Mouse (Mus musculus) neural tube, embryonic 11.5 days (tissue): ENCODE data around the gene Brms1. TPM values are rescaled to one million over a fixed set of nuclear protein-coding genes. Genes with fewer than 3 reads are reported as not detected.

Experiments used
- ATAC-seq: fragments of 200-750 bp; cut with Nextera tagmentation; 2 replicates; pipeline ENCODE4 v1.8.0; 2017; ENCODE audit warnings: moderate number of reproducible peaks, mild to moderate bottlenecking, moderate TSS enrichment, moderate library complexity; ENCODE audit not compliant: insufficient read depth, low FRiP score, low TSS enrichment
- DNase-seq: peaks from one replicate; pipeline ENCODE4 v3.0.0-alpha.2; 2015; ENCODE audit warnings: low spot score
- H3K27ac ChIP-seq: fragments of 300-500 bp; sonication (generic); 2 replicates; pipeline ENCODE4 v1.5.1; 2014; ENCODE audit warnings: low read depth, mild to moderate bottlenecking, low read length
- H3K27me3 ChIP-seq: fragments of 300-500 bp; sonication (generic); 2 replicates; pipeline ENCODE4 v1.6.1; 2014; ENCODE audit warnings: mild to moderate bottlenecking, low read length, mixed read lengths; ENCODE audit not compliant: control insufficient read depth, insufficient read depth
- H3K36me3 ChIP-seq: fragments of 300-500 bp; sonication (generic); 2 replicates; pipeline ENCODE4 v1.6.1; 2014; ENCODE audit warnings: mild to moderate bottlenecking, low read length, moderate library complexity, mixed read lengths; ENCODE audit not compliant: control insufficient read depth, insufficient read depth
- H3K4me1 ChIP-seq: fragments of 300-500 bp; sonication (generic); 2 replicates; pipeline ENCODE4 v1.6.1; 2014; ENCODE audit warnings: low read length, mixed read lengths; ENCODE audit not compliant: control insufficient read depth, insufficient read depth
- H3K4me2 ChIP-seq: fragments of 300-500 bp; sonication (generic); 2 replicates; pipeline ENCODE4 v1.6.1; 2014; ENCODE audit warnings: low read depth, mild to moderate bottlenecking, moderate library complexity
- H3K4me3 ChIP-seq: fragments of 300-500 bp; sonication (generic); 2 replicates; pipeline ENCODE4 v1.5.1; 2014; ENCODE audit warnings: low read depth, low read length
- H3K9ac ChIP-seq: fragments of 300-500 bp; sonication (generic); 2 replicates; pipeline ENCODE4 v1.6.1; 2014; ENCODE audit warnings: mild to moderate bottlenecking, low read length
- H3K9me3 ChIP-seq: fragments of 300-500 bp; sonication (generic); 2 replicates; pipeline ENCODE4 v1.6.1; 2016; ENCODE audit warnings: low read length; ENCODE audit not compliant: control insufficient read depth
- WGBS: fragments of 180-500 bp; shearing (Covaris S2); extraction: QIAGEN DNeasy Blood & Tissue Kit; methylation state at CpG from one replicate; pipeline ENCODE4 v1.1.7; 2014; 5-methylcytosine and 5-hydroxymethylcytosine counted together
- polyA plus RNA-seq: library from polyadenylated mRNA; unstranded; fragments of >200 nt; fragmentation: Nextera tagmentation; extraction: Ambion mirVana; gene quantifications from 2 replicates; pipeline ENCODE4 v1.2.1, GENCODE M21; 2014

Gene Brms1
- polyA plus RNA-seq, 1 experiment from 2014 or later = 78.9 TPM

- Histone ChIP-seq H3K27me3 (peaks cover 28% of the 10 kb centered on the region), H3K9me3 (no peaks in the 10 kb centered on the region)
- 2% methylated on average over 20 of the region's 20 CpGs for WGBS
Measured at GRCm38 (mm10) chr19:5072389-5073019, 31.4 kb downstream of the Brms1 start.

DNA sequence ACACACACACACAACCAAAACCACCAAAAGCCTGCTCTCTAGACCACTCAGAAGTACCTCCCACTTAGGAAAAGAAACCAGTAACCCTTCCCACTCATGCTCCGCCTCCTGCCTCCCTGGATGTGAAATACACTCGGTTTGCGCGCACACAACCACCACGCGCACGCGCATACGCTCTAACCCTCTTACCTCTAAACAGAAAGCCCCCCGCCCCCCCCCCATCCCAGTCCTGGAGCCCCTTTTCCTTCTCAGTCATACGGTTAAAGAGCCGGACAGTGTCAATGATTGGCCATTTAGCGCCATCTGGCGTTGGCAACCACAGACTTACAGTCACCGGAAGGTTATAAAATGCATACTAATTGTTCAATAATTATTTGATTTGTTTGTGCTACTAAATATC, 31.9 kb downstream of the Brms1 start:
- peak overlapping the region; percentile 31 for H3K4me3 ChIP-seq
- DNase-seq (peak; percentile 82), ATAC-seq (no peak)
- no peak overlapping the region for H3K27ac ChIP-seq
- peaks cover 25% of the 10 kb centered on the region for H3K27me3 ChIP-seq
- H3K9ac ChIP-seq = no peak overlapping the region
- peak overlapping the region; percentile 53; the same call in 1 of the 2 replicates for H3K4me2 ChIP-seq
- no peaks in the 10 kb centered on the region for H3K9me3 ChIP-seq
- no peaks in the 10 kb centered on the region for H3K36me3 ChIP-seq
- WGBS = 3% methylated on average over 15 of the region's 15 CpGs
- H3K4me1 ChIP-seq = peaks cover 22% of the 10 kb centered on the region

More at GRCm38 (mm10) chr19:5072389-5073019, 31.4 kb downstream of the Brms1 start:
- H3K4me1 ChIP-seq = peaks cover 27% of the 10 kb centered on the region
- H3K9ac ChIP-seq = no peak overlapping the region
- H3K27ac ChIP-seq = 0 out of 2 replicates have a peak overlapping the region, but pooled peaks have one; percentile 17
- H3K36me3 ChIP-seq = no peaks in the 10 kb centered on the region
- DNase-seq (peak; percentile 66), ATAC-seq (peak; percentile 20; the same call in 1 of the 2 replicates)
- peak overlapping the region; percentile 31 for H3K4me3 ChIP-seq
- H3K4me2 ChIP-seq = peak overlapping the region; percentile 53

DNA sequence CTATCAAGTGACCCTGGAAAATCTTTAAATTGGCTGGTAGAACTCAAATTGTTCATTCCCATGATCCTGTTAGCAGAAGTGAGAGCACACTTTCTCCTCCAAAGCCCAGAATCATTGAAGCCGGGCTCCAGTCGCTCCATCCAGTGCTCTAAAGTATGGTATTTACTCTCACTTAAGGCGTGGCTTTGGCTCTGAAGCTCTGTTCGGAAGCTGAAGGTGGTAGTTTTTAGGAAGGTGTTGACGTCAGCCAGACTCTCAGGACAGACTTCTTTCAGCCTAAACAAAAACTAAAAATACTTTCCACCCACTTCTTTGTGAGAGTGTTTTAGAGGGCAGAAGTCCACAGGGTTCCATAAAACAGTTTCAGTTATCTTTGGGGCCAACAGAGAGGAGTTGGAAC, 32.4 kb downstream of the Brms1 start:
- DNase-seq (no peak), ATAC-seq (no peak)
- Histone ChIP-seq H3K9ac (no peak overlapping the region), H3K36me3 (no peaks in the 10 kb centered on the region), H3K4me3 (no peak overlapping the region), H3K27me3 (peaks cover 20% of the 10 kb centered on the region), H3K4me1 (peaks cover 17% of the 10 kb centered on the region), H3K9me3 (no peaks in the 10 kb centered on the region), H3K27ac (no peak overlapping the region), H3K4me2 (no peak overlapping the region)
- WGBS = 47% methylated on average over 5 of the region's 5 CpGs

DNA sequence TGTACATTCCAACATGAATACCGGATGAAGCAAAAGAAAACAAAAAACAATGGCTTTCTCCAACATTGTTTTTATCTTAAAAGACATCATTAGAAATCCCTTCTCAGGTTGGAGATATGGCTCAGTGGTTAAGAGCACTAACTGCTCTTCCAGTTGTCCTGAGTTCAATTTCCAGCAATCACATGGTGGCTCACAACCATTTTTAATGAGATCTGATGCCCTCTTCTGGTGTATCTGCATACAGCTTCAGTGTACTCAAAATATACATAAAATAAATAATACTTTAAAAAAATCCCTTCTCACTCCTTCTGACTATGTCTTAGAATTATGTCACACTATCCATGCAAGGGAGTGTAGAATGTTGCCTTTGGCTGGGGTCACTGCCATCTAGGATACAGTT, 38.1 kb downstream of the Brms1 start:
- Histone ChIP-seq H3K4me1 (no peaks in the 10 kb centered on the region), H3K27me3 (peaks cover 42% of the 10 kb centered on the region), H3K36me3 (no peaks in the 10 kb centered on the region), H3K27ac (no peak overlapping the region), H3K9me3 (no peaks in the 10 kb centered on the region), H3K9ac (no peak overlapping the region), H3K4me2 (no peak overlapping the region), H3K4me3 (no peak overlapping the region)
- DNase-seq (no peak), ATAC-seq (no peak)
- WGBS = 90% methylated on average over 1 of the region's 1 CpGs

DNA sequence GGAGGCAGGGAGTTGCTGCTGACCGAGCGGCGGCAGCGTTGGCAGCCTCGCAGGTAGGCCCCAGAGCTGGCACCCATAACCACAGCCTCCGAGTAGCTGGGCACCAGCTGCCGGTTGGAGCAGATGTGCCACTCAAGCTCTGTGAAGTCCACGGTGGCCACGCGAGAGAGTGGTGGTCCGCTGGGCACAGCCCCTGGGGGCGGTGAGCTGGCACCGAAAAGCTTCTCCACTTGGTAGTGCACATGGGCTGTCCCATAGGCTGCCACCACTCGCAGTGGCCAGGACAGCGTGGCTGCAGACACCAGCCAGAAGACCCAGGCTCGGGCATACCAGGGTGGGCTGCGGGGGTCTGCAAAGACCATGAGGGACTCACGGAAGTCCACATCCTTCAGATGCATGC, 40.9 kb downstream of the Brms1 start:
- Histone ChIP-seq H3K27ac (no peak overlapping the region), H3K9ac (no peak overlapping the region), H3K4me2 (no peak overlapping the region), H3K36me3 (no peaks in the 10 kb centered on the region), H3K27me3 (peaks cover 65% of the 10 kb centered on the region), H3K4me1 (no peaks in the 10 kb centered on the region), H3K9me3 (no peaks in the 10 kb centered on the region), H3K4me3 (no peak overlapping the region)
- 67% methylated on average over 18 of the region's 18 CpGs for WGBS
- ATAC-seq (no peak), DNase-seq (no peak)

DNA sequence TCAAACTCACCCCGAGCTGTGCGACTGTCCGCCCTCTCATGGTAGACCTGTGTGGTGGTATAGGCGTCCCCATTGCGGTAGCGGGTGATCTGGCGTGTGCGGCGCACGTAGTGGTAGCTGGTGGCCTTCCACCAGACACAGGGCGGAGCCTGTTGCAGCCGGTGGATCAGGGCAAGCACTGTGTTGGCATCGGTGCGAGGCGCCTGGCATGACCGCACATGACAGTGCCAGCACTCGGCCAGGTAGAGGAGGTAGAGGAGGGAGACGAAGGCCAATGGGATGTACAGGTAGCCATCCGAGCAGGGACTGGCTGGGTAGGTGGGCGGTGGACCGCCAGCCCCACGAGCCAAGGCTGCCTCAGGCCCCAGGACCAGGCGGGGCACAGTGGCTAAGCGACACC, 41.4 kb downstream of the Brms1 start:
- Histone ChIP-seq H3K4me3 (no peak overlapping the region), H3K4me2 (no peak overlapping the region), H3K27me3 (peaks cover 65% of the 10 kb centered on the region), H3K27ac (no peak overlapping the region), H3K36me3 (no peaks in the 10 kb centered on the region), H3K9me3 (no peaks in the 10 kb centered on the region), H3K9ac (no peak overlapping the region), H3K4me1 (peaks cover 4% of the 10 kb centered on the region)
- ATAC-seq (no peak), DNase-seq (no peak)
- 74% methylated on average over 24 of the region's 24 CpGs for WGBS

GRCm38 (mm10) chr19:5083961-5084833, 43.0 kb downstream of the Brms1 start:
- no peak for DNase-seq
- Histone ChIP-seq H3K4me1 (peaks cover 9% of the 10 kb centered on the region), H3K9ac (no peak overlapping the region), H3K27me3 (peaks cover 65% of the 10 kb centered on the region), H3K4me2 (no peak overlapping the region; the same call in 1 of the 2 replicates), H3K36me3 (no peaks in the 10 kb centered on the region), H3K27ac (no peak overlapping the region), H3K4me3 (no peak overlapping the region), H3K9me3 (no peaks in the 10 kb centered on the region)
- 75% methylated on average over 3 of the region's 3 CpGs for WGBS
- ATAC-seq = no peak

GRCm38 (mm10) chr19:5084834-5085144, 43.6 kb downstream of the Brms1 start:
- 5% methylated on average over 15 of the region's 15 CpGs for WGBS
- DNase-seq (no peak), ATAC-seq (no peak)
- H3K9me3 ChIP-seq = no peaks in the 10 kb centered on the region
- H3K4me3 ChIP-seq = peak overlapping the region; percentile 42
- H3K27me3 ChIP-seq = peaks cover 65% of the 10 kb centered on the region
- peak overlapping the region; percentile 61 for H3K4me2 ChIP-seq
- H3K27ac ChIP-seq = no peak overlapping the region
- no peak overlapping the region for H3K9ac ChIP-seq
- peaks cover 11% of the 10 kb centered on the region for H3K4me1 ChIP-seq
- H3K36me3 ChIP-seq = no peaks in the 10 kb centered on the region
